Mouse (Mus musculus) kidney, embryonic 14.5 days (tissue): ENCODE measurements at regions not wholly inside any gene's neighbourhood (a gene's known extent, or its start where the extent isn't known, plus 50 kb on each side); places are given as distances from the start of the nearest gene placed in this dataset.

Source experiments
- ATAC-seq: fragments of 200-750 bp; cut with Nextera tagmentation; 2 replicates; pipeline ENCODE4 v1.8.0; 2017; ENCODE audit warnings: moderate number of reproducible peaks, mild to moderate bottlenecking, moderate TSS enrichment, moderate library complexity; ENCODE audit not compliant: low FRiP score, low TSS enrichment
- H3K27ac ChIP-seq: fragments of 300-500 bp; sonication (generic); 2 replicates; pipeline ENCODE4 v1.5.1; 2014; ENCODE audit warnings: low read depth, mild to moderate bottlenecking, low read length, moderate library complexity, mixed read lengths
- H3K27me3 ChIP-seq: fragments of 300-500 bp; sonication (generic); 2 replicates; pipeline ENCODE4 v1.6.1; 2014; ENCODE audit warnings: mild to moderate bottlenecking, low read length; ENCODE audit not compliant: control insufficient read depth, insufficient read depth
- H3K36me3 ChIP-seq: fragments of 300-500 bp; sonication (generic); 2 replicates; pipeline ENCODE4 v1.6.1; 2014; ENCODE audit warnings: low read length, mixed read lengths; ENCODE audit not compliant: control insufficient read depth, insufficient read depth
- H3K4me1 ChIP-seq: fragments of 300-500 bp; sonication (generic); 2 replicates; pipeline ENCODE4 v1.6.1; 2014; ENCODE audit warnings: low read length, mixed read lengths; ENCODE audit not compliant: control insufficient read depth, insufficient read depth
- H3K4me2 ChIP-seq: fragments of 300-500 bp; sonication (generic); replicated peaks from 2 replicates; pipeline ENCODE4 v1.6.1; 2014; ENCODE audit warnings: low read depth, mild to moderate bottlenecking, low read length
- H3K4me3 ChIP-seq: fragments of 300-500 bp; sonication (generic); 2 replicates; pipeline ENCODE4 v1.5.1; 2014; ENCODE audit warnings: mild to moderate bottlenecking, low read length
- H3K9ac ChIP-seq: fragments of 300-500 bp; sonication (generic); 2 replicates; pipeline ENCODE4 v1.6.1; 2014; ENCODE audit warnings: low read depth, mild to moderate bottlenecking, low read length, moderate library complexity
- H3K9me3 ChIP-seq: fragments of 300-500 bp; sonication (generic); 2 replicates; pipeline ENCODE4 v1.6.1; 2016; ENCODE audit warnings: low read length; ENCODE audit not compliant: control insufficient read depth
- WGBS: fragments of 180-500 bp; shearing (Covaris S2); extraction: QIAGEN DNeasy Blood & Tissue Kit; methylation state at CpG from one replicate; pipeline ENCODE4 v1.1.7; 2014; 5-methylcytosine and 5-hydroxymethylcytosine counted together

DNA sequence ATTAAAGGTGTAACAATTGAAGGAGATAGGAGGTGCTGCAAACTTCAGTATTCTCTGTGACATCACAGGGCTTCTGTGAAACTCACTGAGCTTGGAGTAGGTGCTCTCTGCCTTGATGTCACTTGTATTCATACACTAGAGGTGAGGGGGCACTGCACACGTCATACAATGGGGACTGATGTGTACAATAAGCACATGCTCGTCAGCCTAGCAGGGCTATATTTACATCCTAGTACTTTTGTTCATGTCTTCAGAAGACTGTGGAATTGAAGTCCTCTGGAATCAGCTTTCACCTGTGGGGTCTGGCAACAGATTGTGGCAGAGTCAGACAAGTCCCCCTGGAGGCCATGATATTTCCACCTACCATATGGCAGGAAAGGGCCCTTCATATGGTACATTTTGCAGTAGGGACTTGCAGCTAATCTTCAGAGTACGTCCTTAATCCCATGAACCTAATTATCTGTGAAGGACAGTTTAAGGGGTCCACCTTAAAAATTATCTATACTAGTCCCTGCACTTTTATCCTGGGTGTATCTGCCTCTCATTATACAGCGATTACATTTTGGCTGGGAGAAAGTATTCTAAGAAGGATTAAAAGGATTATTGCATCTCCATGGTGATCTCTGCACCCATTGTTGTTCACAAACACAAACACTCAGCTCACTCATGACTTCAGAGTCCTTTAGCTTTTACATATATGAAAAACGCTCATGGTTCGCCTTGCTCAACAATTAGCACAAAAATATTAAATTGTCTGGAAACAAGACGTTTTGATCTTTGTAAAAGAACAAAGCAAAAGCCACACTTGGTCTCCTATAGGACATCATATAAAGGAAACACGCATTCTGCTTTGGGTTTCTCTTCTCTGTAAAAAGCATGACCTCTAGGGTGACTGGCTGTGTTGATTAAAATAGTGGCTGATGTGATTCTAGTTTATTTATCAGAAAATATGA is 324.1 kb upstream of the Itga1 start:
- no peak overlapping the region for H3K4me2 ChIP-seq
- no peaks in the 10 kb centered on the region for H3K27me3 ChIP-seq
- H3K4me1 ChIP-seq = no peaks in the 10 kb centered on the region
- H3K9me3 ChIP-seq = no peaks in the 10 kb centered on the region
- no peaks in the 10 kb centered on the region for H3K36me3 ChIP-seq
- H3K9ac ChIP-seq = no peak overlapping the region
- no peak for ATAC-seq
- H3K27ac ChIP-seq = no peak overlapping the region
- H3K4me3 ChIP-seq = no peak overlapping the region
- 80% methylated on average over 8 of the region's 8 CpGs for WGBS

DNA sequence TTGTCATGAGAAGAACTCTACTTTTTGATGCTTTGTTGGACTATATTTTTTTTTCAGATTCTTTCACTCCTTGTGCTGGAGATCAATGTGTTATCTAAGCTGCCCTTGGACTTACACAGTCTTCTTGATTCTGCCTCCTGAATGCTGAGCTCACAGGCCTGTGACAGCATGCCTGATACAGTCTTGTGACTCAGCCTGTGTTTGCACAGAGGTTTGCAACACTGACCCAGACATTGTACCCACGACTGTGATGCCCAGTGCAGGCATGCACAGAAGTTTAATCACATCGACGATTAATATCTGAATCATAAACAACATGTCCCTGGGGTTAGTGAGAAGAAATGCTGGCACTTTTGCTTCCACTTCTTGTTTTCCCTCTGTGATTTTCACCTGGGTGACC is 322.0 kb upstream of the Itga1 start:
- no peak overlapping the region for H3K4me2 ChIP-seq
- H3K9me3 ChIP-seq = no peaks in the 10 kb centered on the region
- H3K9ac ChIP-seq = no peak overlapping the region
- 82% methylated on average over 3 of the region's 3 CpGs for WGBS
- H3K4me1 ChIP-seq = no peaks in the 10 kb centered on the region
- no peak for ATAC-seq
- no peak overlapping the region for H3K27ac ChIP-seq
- no peaks in the 10 kb centered on the region for H3K27me3 ChIP-seq
- H3K36me3 ChIP-seq = no peaks in the 10 kb centered on the region
- no peak overlapping the region for H3K4me3 ChIP-seq

DNA sequence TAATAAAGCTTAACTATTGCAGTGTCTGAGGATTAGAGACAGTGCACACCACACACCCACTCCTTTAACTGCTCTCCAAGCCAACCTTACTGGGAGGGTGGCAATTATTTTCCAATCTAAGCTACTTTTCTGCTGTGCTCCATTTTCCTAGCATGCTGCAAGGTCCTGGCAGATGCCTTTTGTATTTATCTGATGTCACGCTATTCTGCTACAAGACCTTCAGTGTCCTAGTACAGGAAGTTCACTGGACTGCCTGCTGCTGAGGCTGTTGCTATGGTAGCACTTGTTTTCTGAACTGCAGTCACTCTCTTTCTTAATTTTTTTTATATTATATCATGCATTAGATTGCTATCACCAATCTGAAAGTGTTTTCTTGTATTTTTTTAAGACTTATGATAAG is 319.7 kb upstream of the Itga1 start:
- no peaks in the 10 kb centered on the region for H3K4me1 ChIP-seq
- no peaks in the 10 kb centered on the region for H3K36me3 ChIP-seq
- ATAC-seq = no peak
- H3K4me3 ChIP-seq = no peak overlapping the region
- H3K27me3 ChIP-seq = no peaks in the 10 kb centered on the region
- WGBS = 59% methylated on average over 1 of the region's 1 CpGs
- H3K4me2 ChIP-seq = no peak overlapping the region
- H3K9me3 ChIP-seq = no peaks in the 10 kb centered on the region
- H3K27ac ChIP-seq = no peak overlapping the region
- no peak overlapping the region for H3K9ac ChIP-seq

DNA sequence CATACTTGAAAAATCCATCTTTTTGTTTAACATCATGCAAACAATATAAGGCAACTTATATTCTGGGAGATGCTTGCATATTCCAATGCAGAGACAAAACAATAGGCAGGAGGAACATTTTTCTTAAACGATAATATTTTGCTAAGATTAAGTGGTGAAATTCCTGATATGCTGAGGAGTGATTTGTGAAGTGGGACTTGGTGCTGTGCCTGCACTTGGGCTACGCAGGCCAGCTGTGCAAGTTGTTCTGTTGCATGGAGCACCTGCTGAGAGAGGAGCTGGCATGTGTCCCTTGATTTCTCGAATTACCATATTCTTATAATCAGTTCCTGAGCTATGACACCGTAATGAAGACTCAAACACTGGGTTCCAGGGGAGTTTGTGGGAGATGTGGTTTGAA is 316.1 kb upstream of the Itga1 start:
- Histone ChIP-seq H3K4me3 (no peak overlapping the region), H3K4me2 (no peak overlapping the region), H3K27ac (no peak overlapping the region), H3K4me1 (no peaks in the 10 kb centered on the region), H3K9ac (no peak overlapping the region), H3K27me3 (no peaks in the 10 kb centered on the region), H3K36me3 (no peaks in the 10 kb centered on the region), H3K9me3 (no peaks in the 10 kb centered on the region)
- ATAC-seq = no peak
- 80% methylated on average over 4 of the region's 4 CpGs for WGBS

DNA sequence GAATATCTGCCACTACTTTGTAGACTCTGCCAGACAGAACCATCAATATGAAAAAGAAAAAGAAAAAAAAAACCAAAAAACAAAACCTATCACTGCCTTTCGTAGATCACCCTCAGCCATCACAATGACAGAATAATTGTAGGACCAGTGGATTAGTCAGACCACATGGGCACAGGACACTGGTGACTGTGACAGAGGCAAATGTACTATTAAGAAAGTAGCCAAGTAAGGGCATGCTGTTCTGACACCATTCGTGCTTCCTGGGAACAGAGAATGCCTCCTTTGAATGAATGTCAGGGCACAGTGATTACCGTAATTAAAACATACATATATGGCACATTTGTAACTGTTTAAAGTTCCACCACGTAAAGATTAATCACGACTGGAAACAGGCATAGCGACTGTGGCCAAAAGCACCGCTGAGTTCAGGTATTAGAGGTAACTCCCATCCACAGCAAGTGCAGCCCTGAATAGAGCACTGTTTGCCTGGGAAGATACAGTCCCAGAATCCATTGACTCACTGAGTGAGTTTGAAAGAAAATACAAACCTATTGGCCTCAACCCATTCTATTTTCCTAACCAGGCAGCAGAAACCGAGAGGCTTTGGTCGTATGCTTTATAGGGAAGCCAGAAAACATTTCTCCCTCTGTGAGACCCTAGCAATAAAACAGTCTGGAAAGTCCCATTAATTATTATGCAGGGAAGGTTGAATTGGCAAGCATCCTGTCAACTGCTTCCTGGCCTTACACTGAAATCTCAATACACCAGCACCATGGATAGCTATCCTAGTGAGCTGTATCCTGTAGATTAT is 312.2 kb upstream of the Itga1 start:
- H3K4me3 ChIP-seq = no peak overlapping the region
- no peak overlapping the region for H3K9ac ChIP-seq
- ATAC-seq = peak; percentile 89; the same call in 1 of the 2 replicates
- H3K27ac ChIP-seq = no peak overlapping the region
- no peak overlapping the region for H3K4me2 ChIP-seq
- no peaks in the 10 kb centered on the region for H3K4me1 ChIP-seq
- no peaks in the 10 kb centered on the region for H3K36me3 ChIP-seq
- H3K9me3 ChIP-seq = no peaks in the 10 kb centered on the region
- no peaks in the 10 kb centered on the region for H3K27me3 ChIP-seq
- WGBS = 53% methylated on average over 9 of the region's 9 CpGs

DNA sequence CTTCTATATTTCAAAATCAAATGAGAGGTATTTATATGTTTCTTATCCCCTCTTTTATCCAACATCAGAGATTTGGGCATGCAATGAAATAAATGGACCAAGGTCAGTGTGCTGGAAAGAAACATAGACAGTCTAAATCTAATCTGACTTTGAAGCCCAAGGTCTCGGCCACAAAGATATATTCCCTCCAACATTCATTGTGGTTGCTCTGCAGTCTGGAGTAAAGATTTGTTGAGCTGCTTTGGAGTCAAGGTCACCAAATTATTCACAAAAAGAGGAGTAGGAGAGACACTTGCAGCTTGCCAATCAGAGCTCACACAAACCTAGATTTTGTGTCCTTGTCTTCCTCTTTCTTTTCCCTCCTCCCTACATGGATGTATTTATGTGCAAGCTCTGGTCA is 304.2 kb upstream of the Itga1 start:
- WGBS = 76% methylated on average over 1 of the region's 1 CpGs
- ATAC-seq = no peak

DNA sequence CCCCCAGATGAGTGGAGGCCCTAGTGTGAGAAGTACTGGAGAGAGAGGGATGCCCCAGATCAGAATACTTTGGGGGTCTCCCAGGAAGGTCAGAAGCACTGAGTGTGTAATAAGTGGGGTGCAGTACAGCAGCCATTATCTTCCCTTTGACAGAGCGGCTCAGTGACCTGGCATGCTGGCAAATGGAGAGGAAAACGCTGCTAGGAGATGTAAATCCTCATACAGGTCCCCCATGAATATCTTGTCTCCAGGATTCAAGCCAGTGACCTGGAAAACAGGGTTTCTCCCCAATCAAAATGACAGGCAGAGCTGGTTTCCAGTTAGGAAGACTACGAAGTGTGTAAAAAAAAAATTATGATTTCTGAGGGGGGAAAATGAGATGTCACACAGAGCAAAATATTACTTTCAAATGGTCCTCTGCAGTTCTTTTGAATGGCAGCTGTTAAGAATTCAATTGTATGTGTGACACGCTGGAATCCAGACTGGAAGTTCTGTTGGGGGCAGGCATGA is 299.0 kb upstream of the Itga1 start:
- no peak overlapping the region for H3K4me3 ChIP-seq
- 71% methylated on average over 4 of the region's 4 CpGs for WGBS
- H3K27me3 ChIP-seq = no peaks in the 10 kb centered on the region
- no peak for ATAC-seq
- no peak overlapping the region for H3K27ac ChIP-seq
- no peaks in the 10 kb centered on the region for H3K4me1 ChIP-seq
- H3K4me2 ChIP-seq = no peak overlapping the region
- no peaks in the 10 kb centered on the region for H3K36me3 ChIP-seq
- H3K9ac ChIP-seq = no peak overlapping the region
- H3K9me3 ChIP-seq = no peaks in the 10 kb centered on the region

More for the DNA sequence above, 304.2 kb upstream of the Itga1 start:
- Histone ChIP-seq H3K9me3 (no peaks in the 10 kb centered on the region), H3K4me3 (no peak overlapping the region), H3K27me3 (no peaks in the 10 kb centered on the region), H3K4me1 (no peaks in the 10 kb centered on the region), H3K27ac (no peak overlapping the region), H3K9ac (no peak overlapping the region), H3K36me3 (no peaks in the 10 kb centered on the region), H3K4me2 (no peak overlapping the region)

DNA sequence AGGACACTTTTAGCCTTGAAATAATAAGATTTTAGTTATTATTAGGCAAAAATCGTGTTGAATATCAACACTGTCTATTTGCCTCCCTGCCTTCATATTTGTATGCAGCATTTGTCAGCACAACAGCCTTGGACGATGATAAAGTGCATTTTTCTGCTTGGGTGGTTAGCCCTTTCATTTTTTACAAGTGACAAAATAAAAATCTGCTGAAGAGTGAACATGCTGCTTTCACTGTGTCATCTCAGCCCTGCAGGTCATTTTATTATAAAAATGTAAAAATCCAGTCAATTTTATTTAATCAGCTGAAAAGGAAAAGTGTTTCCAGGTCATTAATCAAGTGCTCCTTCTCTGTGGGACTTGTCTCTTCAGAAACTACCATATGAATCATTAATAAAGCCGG is 277.9 kb upstream of the Itga1 start:
- WGBS = 73% methylated on average over 3 of the region's 3 CpGs

More for the DNA sequence above, 277.9 kb upstream of the Itga1 start:
- Histone ChIP-seq H3K36me3 (no peaks in the 10 kb centered on the region), H3K4me2 (no peak overlapping the region), H3K4me3 (no peak overlapping the region), H3K27me3 (no peaks in the 10 kb centered on the region), H3K27ac (no peak overlapping the region), H3K4me1 (no peaks in the 10 kb centered on the region), H3K9ac (no peak overlapping the region), H3K9me3 (no peaks in the 10 kb centered on the region)
- no peak for ATAC-seq
